Mouse (Mus musculus) cerebellum, adult 9-11 months (tissue): Measurements from ENCODE around the gene Anxa3.

Source experiments
- DNase-seq: peaks from one replicate; pipeline ENCODE4 v3.0.0; 2022

Gene Anxa3

DNA sequence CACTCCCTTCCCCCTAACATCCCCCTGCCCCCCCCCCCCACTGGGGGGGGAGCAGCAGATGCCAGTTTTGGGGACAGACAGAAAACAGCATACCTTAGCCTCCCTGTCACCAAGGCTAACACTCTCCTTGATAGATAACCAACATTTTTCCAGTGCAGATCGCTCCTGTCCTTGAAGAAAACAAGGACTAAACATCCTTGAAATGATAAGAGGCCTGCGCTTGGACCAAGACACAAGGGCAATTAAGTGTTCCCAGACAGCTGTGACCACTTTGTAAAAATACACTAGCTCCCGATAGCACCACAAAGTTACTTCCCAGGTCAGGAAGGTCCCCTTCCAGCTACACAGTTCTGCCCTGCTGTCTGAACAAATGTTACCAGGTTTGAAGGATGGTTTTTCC, 55.2 kb downstream of the Anxa3 start:
- DNase-seq: no peak

- DNase-seq: no peak
Observed at GRCm38 (mm10) chr5:96849232-96849631, 56.1 kb downstream of the Anxa3 start.

GRCm38 (mm10) chr5:96853451-96853850, 60.3 kb downstream of the Anxa3 start:
- no peak for DNase-seq

DNA sequence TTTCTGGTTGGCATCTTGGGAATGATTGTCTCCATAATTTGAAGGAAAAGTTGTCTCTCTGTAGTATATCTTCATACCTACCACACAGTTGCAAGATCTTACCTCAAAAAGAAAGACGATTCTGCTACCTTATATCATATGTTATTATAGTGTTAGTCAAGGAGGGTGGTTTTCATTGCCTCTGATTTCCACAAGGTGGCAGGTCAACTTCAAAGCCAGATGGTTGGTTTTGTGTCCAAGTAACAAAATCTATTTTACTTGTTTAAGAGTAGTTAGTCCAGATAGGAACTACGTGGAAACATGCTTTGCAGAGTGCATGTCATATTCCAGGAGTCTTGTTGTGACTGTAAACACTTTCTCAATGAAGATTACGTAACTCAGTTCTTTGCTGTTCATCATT, 61.2 kb downstream of the Anxa3 start:
- no peak for DNase-seq

DNA sequence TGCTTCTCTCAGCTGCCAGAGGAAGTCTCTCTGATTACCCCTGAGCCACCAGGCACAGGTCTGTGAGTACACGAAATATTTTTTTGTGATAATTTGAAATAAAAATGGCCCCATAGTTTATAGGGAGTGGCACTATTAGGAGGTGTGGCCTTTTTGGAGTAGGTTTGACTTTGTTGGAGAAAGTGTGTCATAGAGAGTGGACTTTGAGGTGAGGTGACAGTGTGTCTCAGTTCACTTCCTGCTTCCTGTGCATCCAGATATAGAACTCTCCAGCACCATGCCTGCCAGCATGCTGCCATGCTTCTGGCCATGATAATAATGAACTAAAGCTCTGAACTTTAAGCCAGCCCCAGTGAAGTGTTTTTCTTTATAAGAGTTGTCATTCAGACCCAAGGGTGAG, 66.8 kb downstream of the Anxa3 start:
- no peak for DNase-seq

- no peak for DNase-seq
Observed at GRCm38 (mm10) chr5:96867171-96867570, 74.0 kb downstream of the Anxa3 start.

DNA sequence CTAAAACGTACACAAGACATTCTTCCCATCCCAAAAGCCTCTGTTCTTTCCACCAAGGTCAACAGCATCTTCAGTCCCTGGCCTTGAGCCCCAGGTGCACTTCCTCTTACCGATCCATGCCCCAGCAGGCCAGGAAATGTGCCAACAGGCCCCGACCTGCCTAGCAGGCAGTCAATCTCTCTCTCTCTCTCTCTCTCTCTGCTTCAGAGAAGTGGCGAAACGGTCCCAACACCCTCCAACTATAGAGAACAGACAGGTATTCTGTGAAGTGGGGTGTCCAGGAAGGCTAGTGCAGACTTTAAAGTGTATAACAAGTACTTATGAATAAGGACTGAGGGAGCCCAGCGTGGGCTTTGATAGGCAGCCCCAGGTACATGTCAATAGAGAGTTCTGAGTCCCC, 75.8 kb downstream of the Anxa3 start:
- DNase-seq: no peak

- DNase-seq: no peak
Observed at GRCm38 (mm10) chr5:96870996-96871395, 77.9 kb downstream of the Anxa3 start.

DNA sequence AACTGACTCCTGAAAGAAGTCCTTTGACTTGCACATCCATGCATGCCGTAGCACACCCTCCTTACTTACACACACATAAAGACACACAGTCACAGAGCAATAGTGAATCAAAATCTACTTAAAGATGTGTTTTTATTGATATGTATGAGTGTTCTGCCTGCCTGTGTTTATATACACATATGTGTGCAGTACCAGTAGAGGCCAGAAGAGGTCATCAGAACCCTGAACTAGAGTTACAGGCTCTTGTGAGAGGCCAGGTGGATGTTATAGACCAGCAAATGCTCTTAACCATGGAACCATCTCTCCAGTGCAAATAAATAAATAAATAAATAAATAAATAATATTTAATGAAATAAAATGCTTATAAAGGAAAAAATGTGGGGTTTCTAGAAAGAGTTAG, 85.0 kb downstream of the Anxa3 start:
- DNase-seq: no peak

DNA sequence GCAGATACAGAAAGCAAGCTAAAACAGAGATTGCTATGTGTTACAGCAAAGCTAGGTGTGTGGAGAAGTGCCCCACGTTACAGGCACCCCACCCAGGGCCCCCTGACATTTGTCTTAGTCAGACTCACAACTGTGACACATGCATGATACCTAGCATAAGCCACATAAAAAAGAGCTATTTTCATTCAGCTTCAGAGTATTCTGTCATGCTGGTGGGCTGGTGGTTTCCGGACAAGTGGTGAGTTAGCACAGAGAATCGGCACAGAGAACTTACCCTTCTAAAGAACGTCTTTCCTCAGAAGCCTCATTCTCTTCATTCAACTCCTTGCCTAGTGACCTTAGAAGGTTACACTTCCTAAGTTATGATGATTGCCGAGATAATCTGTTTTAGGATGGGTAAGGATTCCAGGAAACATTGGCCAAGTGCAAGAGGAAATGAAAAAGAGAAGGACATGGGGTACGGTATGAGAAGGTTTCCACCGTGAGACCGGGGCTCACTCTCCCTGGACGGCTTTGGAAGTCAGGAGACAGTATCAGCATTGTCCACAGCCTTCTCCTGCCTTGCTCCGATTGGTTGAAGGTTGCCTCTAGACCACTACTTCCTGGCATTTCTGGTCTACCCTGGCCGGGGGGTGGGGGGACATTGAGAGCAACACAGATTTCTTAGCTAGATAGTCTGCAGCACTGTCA, 85.9 kb downstream of the Anxa3 start:
- no peak for DNase-seq

DNA sequence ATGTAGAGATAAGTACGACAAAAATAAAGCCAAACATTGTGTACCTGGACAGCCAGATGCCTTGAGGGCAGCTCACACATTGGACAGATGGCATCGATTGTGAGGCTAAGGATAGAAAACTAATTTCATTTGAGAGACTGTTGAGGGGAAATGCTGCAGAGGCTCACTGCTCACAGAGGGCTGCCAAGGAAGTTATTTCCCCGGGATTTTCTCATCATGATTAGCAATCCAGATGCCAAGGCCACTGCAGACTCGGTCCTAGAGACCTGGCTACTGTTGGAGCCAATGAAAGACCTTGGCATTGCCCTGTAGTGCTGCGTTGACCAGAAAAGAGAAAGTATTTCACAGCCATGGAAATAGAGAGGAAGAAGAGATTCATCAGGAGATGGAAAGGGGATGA, 87.1 kb downstream of the Anxa3 start:
- DNase-seq: peak; percentile 7

GRCm38 (mm10) chr5:96881118-96881517, 88.0 kb downstream of the Anxa3 start:
- DNase-seq: no peak

- no peak for DNase-seq
Observed at GRCm38 (mm10) chr5:96881613-96882012, 88.5 kb downstream of the Anxa3 start.

GRCm38 (mm10) chr5:96885202-96885601, 92.1 kb downstream of the Anxa3 start:
- no peak for DNase-seq

GRCm38 (mm10) chr5:96888396-96888795, 95.3 kb downstream of the Anxa3 start:
- no peak for DNase-seq

- DNase-seq: peak; percentile 39
Observed at GRCm38 (mm10) chr5:96890367-96890766, 97.2 kb downstream of the Anxa3 start.
